Mouse (Mus musculus): ENCODE measurements around the gene Zpld1. TPM values are rescaled to one million over a fixed set of nuclear protein-coding genes. Genes with fewer than 3 reads are reported as not detected.

Zpld1 gene
- polyA plus RNA-seq, 1 experiment, result not detected

GRCm38 (mm10) chr16:55259719-55260118 lies 38.1 kb downstream of the Zpld1 start:
- Histone ChIP-seq H3K4me3 (ENCODE audit: insufficient read depth, low read length) (no peak overlapping the region), H3K27ac (ENCODE audit: insufficient read depth, low read length) (no peak overlapping the region), H3K4me1 (ENCODE audit: control insufficient read depth, insufficient read depth, low read length) (peaks cover 2% of the 10 kb centered on the region; the same call in 1 of the 2 replicates)
- TF ChIP-seq POLR2A (IDR thresholded peaks at IDR 0.05; ENCODE audit: low read depth, low read length) (no peak), CTCF (IDR thresholded peaks at IDR 0.05; ENCODE audit: borderline replicate concordance, insufficient read depth, low read length) (no peak)

DNA sequence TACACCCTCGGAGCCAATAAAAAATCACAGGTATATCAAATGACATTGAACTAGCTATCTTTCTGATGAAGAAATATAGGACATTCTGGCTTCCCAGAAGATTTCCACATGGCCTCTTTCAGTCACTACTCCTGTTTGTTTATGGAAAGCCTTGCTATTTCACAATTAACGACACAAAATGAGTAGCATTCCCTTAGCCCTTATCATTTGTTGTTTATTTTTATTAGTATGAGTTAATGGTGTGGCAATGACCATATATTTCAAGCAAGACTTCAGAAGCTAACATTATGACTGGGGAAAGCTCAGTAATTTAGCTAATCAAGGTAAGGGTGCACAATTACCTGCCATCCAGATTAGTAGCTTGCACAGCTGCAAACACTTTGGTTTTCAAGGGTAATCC lies 56.8 kb downstream of the Zpld1 start:
- Histone ChIP-seq H3K4me3 (ENCODE audit: insufficient read depth, low read length) (no peak overlapping the region), H3K4me1 (ENCODE audit: control insufficient read depth, insufficient read depth, low read length) (no peaks in the 10 kb centered on the region), H3K27ac (ENCODE audit: insufficient read depth, low read length) (no peak overlapping the region)
- TF ChIP-seq POLR2A (IDR thresholded peaks at IDR 0.05; ENCODE audit: low read depth, low read length), result no peak
- TF ChIP-seq CTCF (IDR thresholded peaks at IDR 0.05; ENCODE audit: borderline replicate concordance, insufficient read depth, low read length), result no peak

DNA sequence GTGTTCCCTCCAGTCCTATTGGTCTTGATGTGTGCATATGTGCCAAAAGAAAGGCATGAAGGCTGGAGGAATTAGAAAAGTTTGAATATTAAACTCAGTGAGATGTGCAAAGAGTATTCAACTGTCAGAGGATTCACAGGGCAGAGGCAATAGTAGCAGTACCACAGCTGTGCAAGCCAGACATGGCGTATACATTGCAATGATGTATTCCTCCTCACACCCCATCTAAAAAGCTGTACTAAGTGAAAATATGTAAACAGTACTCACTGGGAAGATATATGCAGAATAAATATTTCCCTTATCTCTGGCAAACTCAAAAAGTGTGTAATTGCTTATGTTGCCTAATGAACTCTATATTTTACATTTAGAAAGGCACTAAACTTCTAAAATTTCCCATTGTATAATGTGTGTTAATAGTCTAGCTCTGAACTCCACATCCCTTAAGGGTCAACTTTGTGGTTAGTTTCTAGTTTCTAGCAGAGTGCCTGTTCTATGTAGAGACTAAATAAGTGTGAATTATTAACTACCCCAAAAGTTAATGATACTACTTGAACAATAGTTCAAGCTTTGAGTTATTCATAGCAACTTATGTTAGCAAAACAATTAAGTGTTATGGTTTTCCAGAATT lies 68.7 kb downstream of the Zpld1 start:
- Histone ChIP-seq H3K27ac (ENCODE audit: insufficient read depth, low read length) (no peak overlapping the region), H3K4me3 (ENCODE audit: insufficient read depth, low read length) (no peak overlapping the region), H3K4me1 (ENCODE audit: control insufficient read depth, insufficient read depth, low read length) (no peaks in the 10 kb centered on the region)
- TF ChIP-seq POLR2A (IDR thresholded peaks at IDR 0.05; ENCODE audit: low read depth, low read length) (no peak), CTCF (IDR thresholded peaks at IDR 0.05; ENCODE audit: borderline replicate concordance, insufficient read depth, low read length) (no peak)

DNA sequence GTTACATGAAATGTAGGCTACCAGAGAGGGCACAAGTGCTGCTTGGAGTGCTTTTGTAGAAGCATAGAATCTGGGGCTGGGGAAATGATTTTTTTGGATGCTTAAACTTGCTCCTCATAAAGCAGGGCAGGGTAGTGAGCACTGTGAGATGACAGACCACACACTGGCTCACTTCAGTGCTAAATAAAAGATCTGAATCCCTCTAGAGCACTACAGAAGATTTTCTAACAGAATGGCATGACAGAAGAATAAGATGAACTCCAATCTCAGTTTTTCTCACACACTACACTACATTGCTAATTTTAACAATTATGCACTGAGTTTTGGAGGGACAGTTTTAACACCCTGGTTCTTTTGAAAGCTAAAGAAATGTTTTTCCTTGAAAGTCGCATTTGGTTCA lies 93.8 kb downstream of the Zpld1 start:
- Histone ChIP-seq H3K4me1 (ENCODE audit: control insufficient read depth, insufficient read depth, low read length) (no peaks in the 10 kb centered on the region), H3K27ac (ENCODE audit: insufficient read depth, low read length) (no peak overlapping the region), H3K4me3 (ENCODE audit: insufficient read depth, low read length) (no peak overlapping the region)
- no peak for TF ChIP-seq CTCF (IDR thresholded peaks at IDR 0.05; ENCODE audit: borderline replicate concordance, insufficient read depth, low read length)
- no peak for TF ChIP-seq POLR2A (IDR thresholded peaks at IDR 0.05; ENCODE audit: low read depth, low read length)

- no peak overlapping the region for H3K27ac ChIP-seq (ENCODE audit: insufficient read depth, low read length)
- no peak overlapping the region for H3K4me3 ChIP-seq (ENCODE audit: insufficient read depth, low read length)
- TF ChIP-seq CTCF (IDR thresholded peaks at IDR 0.05; ENCODE audit: borderline replicate concordance, insufficient read depth, low read length) (no peak), POLR2A (IDR thresholded peaks at IDR 0.05; ENCODE audit: low read depth, low read length) (no peak)
- no peaks in the 10 kb centered on the region for H3K4me1 ChIP-seq (ENCODE audit: control insufficient read depth, insufficient read depth, low read length)
Observed at GRCm38 (mm10) chr16:55190397-55190796, 107.4 kb downstream of the Zpld1 start.

DNA sequence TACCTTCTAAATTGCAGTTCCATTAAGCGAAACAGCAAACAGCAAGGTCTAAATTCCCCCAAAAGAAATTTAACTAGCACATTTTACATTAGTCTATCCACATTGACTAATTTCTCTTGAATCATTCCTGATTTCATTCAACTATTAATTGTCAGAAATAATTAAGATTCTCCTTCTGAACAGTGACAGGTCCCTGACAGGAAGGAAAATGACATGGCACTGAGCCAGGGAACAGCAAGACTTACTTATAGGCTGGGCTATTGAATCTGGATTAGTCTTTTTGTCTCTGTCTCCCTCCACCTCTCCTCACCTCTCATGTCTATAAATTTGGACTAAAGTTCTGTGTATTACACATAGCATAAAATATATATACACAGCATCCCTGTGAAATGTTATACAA lies 112.4 kb downstream of the Zpld1 start:
- Histone ChIP-seq H3K27ac (ENCODE audit: insufficient read depth, low read length) (no peak overlapping the region), H3K4me1 (ENCODE audit: control insufficient read depth, insufficient read depth, low read length) (no peaks in the 10 kb centered on the region), H3K4me3 (ENCODE audit: insufficient read depth, low read length) (no peak overlapping the region)
- no peak for TF ChIP-seq POLR2A (IDR thresholded peaks at IDR 0.05; ENCODE audit: low read depth, low read length)
- no peak for TF ChIP-seq CTCF (IDR thresholded peaks at IDR 0.05; ENCODE audit: borderline replicate concordance, insufficient read depth, low read length)
